Mouse (Mus musculus): ENCODE measurements around the gene Gm17349. TPM values are rescaled to one million over a fixed set of nuclear protein-coding genes. Genes with fewer than 3 reads are reported as not detected.
"Not testable (repeated sequence)": the region's sequence is repeated elsewhere in the genome, so short reads cannot be mapped to it uniquely, and the experiment has no call there.

The Gm17349 gene
- polyA plus RNA-seq, 1 experiment from 2014 or later = not detected

DNA sequence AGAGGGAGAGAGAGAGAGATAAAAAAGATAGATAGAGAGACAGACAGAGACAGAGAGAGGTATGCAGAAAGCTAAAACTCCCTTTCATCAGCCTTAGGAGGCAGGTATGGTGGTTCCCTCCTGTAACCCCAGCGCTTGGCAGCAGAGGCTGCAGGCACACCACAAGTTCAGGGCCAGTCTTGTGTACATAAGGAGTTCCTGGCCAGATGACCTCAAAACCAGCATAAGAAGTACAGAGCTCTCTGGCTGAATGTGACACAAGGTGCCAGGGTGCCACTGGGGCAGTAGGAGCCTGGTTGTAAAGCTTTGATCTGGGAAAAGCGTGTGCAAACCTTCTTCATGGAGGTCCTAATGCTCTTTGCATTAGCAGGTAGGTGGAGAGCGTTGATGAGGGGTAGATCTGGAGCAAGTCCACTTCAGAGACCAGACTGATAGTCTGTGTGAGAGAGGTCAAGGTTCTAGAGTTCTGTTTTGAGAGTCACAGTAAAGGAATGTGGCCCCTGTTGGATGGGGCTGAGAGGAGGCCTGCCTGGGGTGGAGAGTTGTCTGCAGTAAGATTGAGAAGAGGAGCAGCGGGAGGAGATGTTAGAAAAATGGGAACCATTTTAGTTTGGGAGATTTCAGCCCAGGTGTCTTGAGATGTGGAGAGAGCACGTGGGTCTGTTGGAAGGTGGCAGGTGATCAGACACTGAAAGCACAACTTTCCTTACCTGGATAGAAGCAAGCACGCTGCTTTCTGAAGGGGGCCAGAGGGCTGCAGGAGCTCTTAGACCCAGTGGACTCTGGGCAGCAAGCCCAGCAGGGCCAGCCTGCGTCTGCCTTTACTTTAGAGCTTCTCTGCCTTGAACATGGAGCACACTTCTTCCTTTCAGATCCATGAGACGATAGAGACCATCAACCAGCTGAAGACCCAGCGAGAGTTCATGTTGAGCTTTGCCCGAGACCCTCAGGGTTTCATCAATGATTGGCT is 5.2 kb upstream of the Gm17349 start:
- Histone ChIP-seq H3K27ac (ENCODE audit: low read depth, low read length) (no peak overlapping the region), H3K9me3 (replicated peaks; ENCODE audit: control insufficient read depth, low read length) (no peaks in the 10 kb centered on the region), H3K4me3 (ENCODE audit: low read depth, low read length) (no peak overlapping the region), H3K36me3 (ENCODE audit: control insufficient read depth, insufficient read depth, low read length) (peaks cover 52% of the 10 kb centered on the region), H3K4me1 (ENCODE audit: control insufficient read depth, insufficient read depth, low read length) (peaks cover 12% of the 10 kb centered on the region; the same call in 1 of the 2 replicates), H3K27me3 (ENCODE audit: control insufficient read depth, insufficient read depth, low read length) (no peaks in the 10 kb centered on the region), H3K4me2 (no peak overlapping the region), H3K9ac (ENCODE audit: low read depth, low read length) (no peak overlapping the region)
- no peak for ATAC-seq (replicated peaks; ENCODE audit: insufficient number of reproducible peaks, low FRiP score, low TSS enrichment)
- WGBS (ENCODE audit: insufficient replicate concordance) = 85% methylated on average over 10 of the region's 10 CpGs

DNA sequence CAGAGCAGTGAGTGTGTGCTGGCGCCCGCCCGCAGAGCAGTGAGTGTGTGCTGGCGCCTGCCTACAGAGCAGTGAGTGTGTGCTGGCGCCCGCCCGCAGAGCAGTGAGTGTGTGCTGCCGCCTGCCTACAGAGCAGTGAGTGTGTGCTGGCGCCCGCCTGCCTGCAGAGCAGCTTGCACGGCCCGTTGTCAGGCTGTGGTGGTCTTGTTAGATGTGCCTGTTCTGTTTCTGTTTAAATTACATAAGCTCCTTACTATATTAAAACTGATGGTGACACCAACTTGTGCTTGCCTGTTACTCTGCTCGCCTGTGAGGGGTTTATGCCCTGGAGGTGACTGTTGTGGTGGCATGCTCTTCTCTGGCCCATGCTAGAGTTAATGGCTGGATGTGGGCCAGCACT is 2.9 kb upstream of the Gm17349 start:
- Histone ChIP-seq H3K4me2 (no peak overlapping the region), H3K4me1 (ENCODE audit: control insufficient read depth, insufficient read depth, low read length) (peaks cover 24% of the 10 kb centered on the region), H3K9ac (ENCODE audit: low read depth, low read length) (no peak overlapping the region), H3K36me3 (ENCODE audit: control insufficient read depth, insufficient read depth, low read length) (peaks cover 50% of the 10 kb centered on the region), H3K27me3 (ENCODE audit: control insufficient read depth, insufficient read depth, low read length) (no peaks in the 10 kb centered on the region), H3K9me3 (replicated peaks; ENCODE audit: control insufficient read depth, low read length) (no peaks in the 10 kb centered on the region), H3K27ac (ENCODE audit: low read depth, low read length) (no peak overlapping the region), H3K4me3 (ENCODE audit: low read depth, low read length) (no peak overlapping the region)
- no peak for ATAC-seq (replicated peaks; ENCODE audit: insufficient number of reproducible peaks, low FRiP score, low TSS enrichment)
- 94% methylated on average over 13 of the region's 13 CpGs for WGBS (ENCODE audit: insufficient replicate concordance)

DNA sequence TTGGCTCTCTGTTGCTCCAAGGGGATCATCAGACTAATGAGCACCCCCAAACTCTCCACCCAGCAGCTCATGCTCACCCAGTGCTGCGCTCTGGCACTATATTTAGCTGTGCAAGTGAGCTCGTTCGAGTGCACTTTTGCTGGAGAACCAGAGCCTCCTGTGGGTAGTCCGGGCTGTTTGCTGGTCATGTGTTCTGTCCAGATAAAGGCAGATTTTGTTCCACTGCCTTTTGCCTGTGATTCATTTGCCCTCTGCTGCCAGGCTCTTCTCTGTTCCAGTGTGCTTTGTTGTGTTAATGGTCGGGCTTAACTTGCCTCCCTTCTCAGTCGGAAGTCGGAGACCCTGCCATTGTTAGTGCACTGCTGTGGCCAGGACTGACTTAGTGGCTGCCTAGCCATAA is 409 bp downstream of the Gm17349 start:
- Histone ChIP-seq H3K27me3 (ENCODE audit: control insufficient read depth, insufficient read depth, low read length) (no peaks in the 10 kb centered on the region), H3K9ac (ENCODE audit: low read depth, low read length) (peak overlapping the region; percentile 55; the same call in 1 of the 2 replicates), H3K27ac (ENCODE audit: low read depth, low read length) (peak overlapping the region; percentile 98), H3K4me2 (peak overlapping the region; percentile 82), H3K4me3 (ENCODE audit: low read depth, low read length) (no peak overlapping the region), H3K36me3 (ENCODE audit: control insufficient read depth, insufficient read depth, low read length) (peaks cover 28% of the 10 kb centered on the region), H3K4me1 (ENCODE audit: control insufficient read depth, insufficient read depth, low read length) (peaks cover 38% of the 10 kb centered on the region), H3K9me3 (replicated peaks; ENCODE audit: control insufficient read depth, low read length) (no peaks in the 10 kb centered on the region)
- WGBS (ENCODE audit: insufficient replicate concordance) = 44% methylated on average over 7 of the region's 7 CpGs
- no peak for ATAC-seq (replicated peaks; ENCODE audit: insufficient number of reproducible peaks, low FRiP score, low TSS enrichment)

DNA sequence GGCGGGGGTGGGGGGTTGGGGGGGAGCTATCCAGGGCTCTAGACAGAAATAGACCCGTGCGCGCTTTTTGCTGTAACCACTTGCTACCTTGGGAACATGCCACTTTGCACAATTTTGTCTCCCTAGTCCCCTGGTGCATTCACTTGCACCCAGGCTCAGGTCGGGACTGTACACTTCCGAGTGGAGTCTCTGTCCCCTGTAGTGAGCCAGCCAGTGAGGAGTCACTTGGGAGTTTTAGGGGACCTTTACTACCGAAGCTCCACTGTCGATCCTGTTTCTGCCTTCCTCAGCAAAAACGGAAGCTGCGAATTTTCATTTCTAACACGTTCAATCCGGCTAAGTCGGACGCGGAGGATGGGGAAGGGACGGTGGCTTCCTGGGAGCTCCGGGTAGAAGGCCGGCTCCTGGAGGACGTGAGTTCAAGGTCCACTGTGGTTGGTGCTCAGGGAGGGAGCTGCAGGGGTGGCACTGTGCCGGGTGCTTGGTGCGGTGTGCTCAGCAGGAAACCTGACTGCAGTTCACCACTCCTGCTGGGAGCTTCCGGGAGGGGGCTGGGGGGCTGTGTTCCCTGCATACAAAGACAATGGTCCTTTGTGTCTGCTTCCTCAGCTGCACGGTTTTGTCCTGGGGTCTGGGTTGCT is 1.1 kb downstream of the Gm17349 start:
- Histone ChIP-seq H3K9me3 (replicated peaks; ENCODE audit: control insufficient read depth, low read length) (no peaks in the 10 kb centered on the region), H3K4me1 (ENCODE audit: control insufficient read depth, insufficient read depth, low read length) (peaks cover 38% of the 10 kb centered on the region), H3K27me3 (ENCODE audit: control insufficient read depth, insufficient read depth, low read length) (no peaks in the 10 kb centered on the region), H3K4me3 (ENCODE audit: low read depth, low read length) (peak overlapping the region; percentile 8; the same call in 1 of the 2 replicates), H3K36me3 (ENCODE audit: control insufficient read depth, insufficient read depth, low read length) (peaks cover 23% of the 10 kb centered on the region), H3K4me2 (peak overlapping the region; percentile 82), H3K27ac (ENCODE audit: low read depth, low read length) (peak overlapping the region; percentile 98), H3K9ac (ENCODE audit: low read depth, low read length) (peak overlapping the region; percentile 55; the same call in 1 of the 2 replicates)
- no peak for ATAC-seq (replicated peaks; ENCODE audit: insufficient number of reproducible peaks, low FRiP score, low TSS enrichment)
- 40% methylated on average over 23 of the region's 23 CpGs for WGBS (ENCODE audit: insufficient replicate concordance)

DNA sequence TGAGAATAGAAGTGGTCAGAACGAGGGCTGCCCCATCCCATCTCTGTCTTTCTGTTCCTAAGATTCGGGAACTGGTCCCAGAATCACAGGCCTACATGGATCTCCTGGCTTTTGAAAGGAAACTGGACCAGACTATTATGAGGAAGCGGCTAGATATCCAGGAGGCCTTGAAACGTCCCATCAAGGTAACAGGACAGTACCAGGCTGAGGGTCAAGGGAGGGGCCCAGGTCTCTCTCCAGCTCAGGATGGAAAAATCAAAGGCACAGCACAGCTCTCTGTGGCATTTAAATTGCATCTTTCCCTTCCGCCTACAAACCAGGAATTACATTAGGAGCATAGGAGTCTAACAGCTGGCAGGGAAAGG is 1.6 kb downstream of the Gm17349 start:
- Histone ChIP-seq H3K27ac (ENCODE audit: low read depth, low read length) (peak overlapping the region; percentile 98), H3K4me3 (ENCODE audit: low read depth, low read length) (peak overlapping the region; percentile 14; the same call in 1 of the 2 replicates), H3K9ac (ENCODE audit: low read depth, low read length) (0 out of 2 replicates have a peak overlapping the region, but pooled peaks have one; percentile 16), H3K27me3 (ENCODE audit: control insufficient read depth, insufficient read depth, low read length) (peaks cover under 1% of the 10 kb centered on the region; the same call in 1 of the 2 replicates), H3K9me3 (replicated peaks; ENCODE audit: control insufficient read depth, low read length) (no peaks in the 10 kb centered on the region), H3K36me3 (ENCODE audit: control insufficient read depth, insufficient read depth, low read length) (peaks cover 20% of the 10 kb centered on the region), H3K4me1 (ENCODE audit: control insufficient read depth, insufficient read depth, low read length) (peaks cover 39% of the 10 kb centered on the region), H3K4me2 (peak overlapping the region; percentile 82)
- no peak for ATAC-seq (replicated peaks; ENCODE audit: insufficient number of reproducible peaks, low FRiP score, low TSS enrichment)
- 72% methylated on average over 5 of the region's 5 CpGs for WGBS (ENCODE audit: insufficient replicate concordance)

DNA sequence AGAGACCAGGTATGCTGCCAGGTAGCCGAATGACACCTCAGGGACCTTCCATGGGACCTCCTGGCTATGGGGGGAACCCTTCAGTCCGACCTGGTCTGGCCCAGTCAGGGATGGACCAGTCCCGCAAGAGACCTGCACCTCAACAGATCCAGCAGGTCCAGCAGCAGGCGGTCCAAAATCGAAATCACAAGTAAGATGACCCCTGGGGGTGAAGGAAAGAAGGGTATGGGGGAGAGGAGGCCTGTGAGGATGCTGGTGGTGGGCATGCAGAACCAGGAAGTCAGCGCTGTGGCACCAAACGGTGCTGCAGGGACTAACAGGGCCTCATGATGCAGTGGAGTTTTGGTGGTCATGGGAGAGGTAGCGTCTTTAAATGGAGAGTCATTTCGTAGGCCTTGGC is 2.2 kb downstream of the Gm17349 start:
- H3K4me1 ChIP-seq (ENCODE audit: control insufficient read depth, insufficient read depth, low read length) = peaks cover 41% of the 10 kb centered on the region

DNA sequence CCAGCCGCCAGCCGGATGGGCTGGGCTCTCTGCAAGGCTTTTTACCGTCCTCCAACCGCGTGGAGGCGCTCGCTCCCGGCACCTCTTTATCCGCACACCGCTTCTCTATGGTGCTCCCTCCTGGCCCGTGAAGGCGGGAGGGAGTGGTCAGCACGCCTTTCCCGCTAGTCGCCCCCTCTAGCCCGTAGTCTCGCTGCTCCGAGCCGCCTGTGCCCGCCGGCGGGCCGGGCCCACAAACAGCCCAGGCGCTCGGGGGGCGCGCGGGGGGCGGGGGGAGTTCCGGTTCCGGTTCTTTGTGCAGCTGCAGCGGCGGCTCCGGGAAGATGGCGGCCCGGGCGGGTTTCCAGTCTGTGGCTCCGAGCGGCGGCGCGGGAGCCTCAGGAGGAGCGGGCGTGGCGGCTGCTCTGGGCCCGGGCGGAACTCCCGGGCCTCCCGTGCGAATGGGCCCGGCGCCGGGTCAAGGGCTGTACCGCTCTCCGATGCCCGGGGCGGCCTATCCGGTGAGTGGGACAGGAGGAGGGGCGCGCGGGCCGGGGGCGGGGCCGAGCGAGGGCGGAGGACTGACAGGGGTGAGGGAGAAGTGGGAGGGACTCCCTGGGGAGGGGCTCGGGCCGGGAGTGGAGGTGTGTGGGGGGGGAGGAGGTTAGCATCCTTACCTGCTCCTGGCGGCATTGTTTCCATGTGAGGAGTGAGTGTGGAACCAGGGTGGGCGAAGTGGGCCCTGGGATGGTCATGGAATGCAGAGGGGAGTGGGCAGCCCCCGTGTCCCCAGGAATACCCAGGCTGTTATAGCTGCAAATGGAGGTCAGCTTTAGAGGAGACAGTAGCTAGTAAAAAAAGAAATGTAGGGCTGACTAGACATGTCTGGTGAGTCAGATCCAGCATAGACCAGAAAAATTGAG is 3.0 kb downstream of the Gm17349 start, which contains the start of gene Smarcd1:
TSS of gene Smarcd1 (plus strand) at position 131 of the 902 bp plus-strand sequence.
- Histone ChIP-seq H3K4me3 (ENCODE audit: low read depth, low read length) (peak within 1 kb of the TSS; percentile 87), H3K4me1 (ENCODE audit: control insufficient read depth, insufficient read depth, low read length) (peaks cover 41% of the 10 kb centered on the region), H3K9ac (ENCODE audit: low read depth, low read length) (peak within 1 kb of the TSS; percentile 98), H3K4me2 (peak within 1 kb of the TSS; percentile 82), H3K36me3 (ENCODE audit: control insufficient read depth, insufficient read depth, low read length) (peaks cover 11% of the 10 kb centered on the region; the same call in 1 of the 2 replicates), H3K27me3 (ENCODE audit: control insufficient read depth, insufficient read depth, low read length) (peaks cover 7% of the 10 kb centered on the region; the same call in 1 of the 2 replicates), H3K27ac (ENCODE audit: low read depth, low read length) (peak within 1 kb of the TSS; percentile 98), H3K9me3 (replicated peaks; ENCODE audit: control insufficient read depth, low read length) (no peaks in the 10 kb centered on the region)
- ATAC-seq (replicated peaks; ENCODE audit: insufficient number of reproducible peaks, low FRiP score, low TSS enrichment) = peak; percentile 85
- under 1% methylated on average over 62 of the region's 71 CpGs for WGBS (ENCODE audit: insufficient replicate concordance)

More for the DNA sequence above, 2.2 kb downstream of the Gm17349 start:
- WGBS (ENCODE audit: insufficient replicate concordance) = 65% methylated on average over 9 of the region's 9 CpGs
- Histone ChIP-seq H3K27ac (ENCODE audit: low read depth, low read length) (peak overlapping the region; percentile 98), H3K27me3 (ENCODE audit: control insufficient read depth, insufficient read depth, low read length) (peaks cover 3% of the 10 kb centered on the region; the same call in 1 of the 2 replicates), H3K9ac (ENCODE audit: low read depth, low read length) (peak overlapping the region; percentile 98), H3K4me3 (ENCODE audit: low read depth, low read length) (peak overlapping the region; percentile 87), H3K4me2 (peak overlapping the region; percentile 82), H3K36me3 (ENCODE audit: control insufficient read depth, insufficient read depth, low read length) (peaks cover 19% of the 10 kb centered on the region), H3K9me3 (replicated peaks; ENCODE audit: control insufficient read depth, low read length) (no peaks in the 10 kb centered on the region)
- no peak for ATAC-seq (replicated peaks; ENCODE audit: insufficient number of reproducible peaks, low FRiP score, low TSS enrichment)

DNA sequence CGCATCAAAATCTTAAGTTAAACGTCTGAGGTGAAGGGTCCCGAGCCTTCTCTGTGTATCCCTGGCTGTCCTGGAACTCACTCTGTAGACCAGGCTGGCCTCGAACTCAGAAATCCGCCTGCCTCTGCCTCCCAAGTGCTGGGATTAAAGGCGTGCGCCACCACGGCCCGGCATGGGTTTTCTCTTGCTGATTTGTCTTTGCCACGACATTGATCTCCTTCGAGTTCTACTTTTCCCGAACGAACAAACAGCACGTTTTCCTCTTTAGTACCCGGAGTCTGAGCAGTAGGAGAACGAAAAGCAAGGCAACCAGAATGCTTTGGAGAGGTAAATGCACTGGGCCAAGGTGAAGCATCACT is 3.7 kb downstream of the Gm17349 start:
- 35% methylated on average over 16 of the region's 16 CpGs for WGBS (ENCODE audit: insufficient replicate concordance)

More for the DNA sequence above, 3.7 kb downstream of the Gm17349 start:
- H3K9me3 ChIP-seq (replicated peaks; ENCODE audit: control insufficient read depth, low read length); H3K27me3 ChIP-seq (ENCODE audit: control insufficient read depth, insufficient read depth, low read length); ATAC-seq (replicated peaks; ENCODE audit: insufficient number of reproducible peaks, low FRiP score, low TSS enrichment); H3K36me3 ChIP-seq (ENCODE audit: control insufficient read depth, insufficient read depth, low read length): not testable (repeated sequence)
- Histone ChIP-seq H3K9ac (ENCODE audit: low read depth, low read length) (peak overlapping the region; percentile 98), H3K27ac (ENCODE audit: low read depth, low read length) (peak overlapping the region; percentile 98; the same call in 1 of the 2 replicates), H3K4me1 (ENCODE audit: control insufficient read depth, insufficient read depth, low read length) (peaks cover 41% of the 10 kb centered on the region), H3K4me3 (ENCODE audit: low read depth, low read length) (peak overlapping the region; percentile 87), H3K4me2 (peak overlapping the region; percentile 82)
